Mouse (Mus musculus) embryonic facial prominence, embryonic 11.5 days (tissue): ENCODE measurements at regions not wholly inside any gene's neighbourhood (a gene's known extent, or its start where the extent isn't known, plus 50 kb on each side); places are given as distances from the start of the nearest gene placed in this dataset.

Source experiments
- ATAC-seq: fragments of 200-750 bp; cut with Nextera tagmentation; replicated peaks from 2 replicates; pipeline ENCODE4 v1.8.0; 2017; ENCODE audit warnings: low read depth; ENCODE audit not compliant: insufficient number of reproducible peaks, low FRiP score, low TSS enrichment
- DNase-seq: peaks from one replicate; pipeline ENCODE4 v3.0.0-alpha.2; 2015; ENCODE audit warnings: low spot score
- H3K27ac ChIP-seq: fragments of 300-500 bp; sonication (generic); replicated peaks from 2 replicates; pipeline ENCODE4 v1.5.1; 2014; ENCODE audit warnings: mild to moderate bottlenecking, low read depth, low read length, control low read depth
- H3K27me3 ChIP-seq: fragments of 300-500 bp; sonication (generic); 2 replicates; pipeline ENCODE4 v1.6.1; 2014; ENCODE audit warnings: mild to moderate bottlenecking, low read length, moderate library complexity, mixed read lengths; ENCODE audit not compliant: control insufficient read depth, insufficient read depth
- H3K36me3 ChIP-seq: fragments of 300-500 bp; sonication (generic); replicated peaks from 2 replicates; pipeline ENCODE4 v1.6.1; 2014; ENCODE audit warnings: low read depth, mild to moderate bottlenecking, low read length, moderate library complexity, mixed read lengths; ENCODE audit not compliant: control insufficient read depth, insufficient read depth
- H3K4me1 ChIP-seq: fragments of 300-500 bp; sonication (generic); 2 replicates; pipeline ENCODE4 v1.6.1; 2014; ENCODE audit warnings: low read length, mixed read lengths; ENCODE audit not compliant: control insufficient read depth, insufficient read depth
- H3K4me2 ChIP-seq: fragments of 300-500 bp; sonication (generic); 2 replicates; pipeline ENCODE4 v1.6.1; 2014; ENCODE audit warnings: low read depth, mild to moderate bottlenecking, control low read depth, low read length, moderate library complexity
- H3K4me3 ChIP-seq: fragments of 300-500 bp; sonication (generic); 2 replicates; pipeline ENCODE4 v1.5.1; 2014; ENCODE audit warnings: low read depth, low read length, control low read depth
- H3K9ac ChIP-seq: fragments of 300-500 bp; sonication (generic); replicated peaks from 2 replicates; pipeline ENCODE4 v1.6.1; 2014; ENCODE audit warnings: mild to moderate bottlenecking, control low read depth, low read length
- H3K9me3 ChIP-seq: fragments of 300-500 bp; sonication (generic); replicated peaks from 2 replicates; pipeline ENCODE4 v1.6.1; 2016; ENCODE audit warnings: mild to moderate bottlenecking, low read length, inconsistent platforms, mixed read lengths; ENCODE audit not compliant: control insufficient read depth
- WGBS: fragments of 180-500 bp; shearing (Covaris S2); extraction: QIAGEN DNeasy Blood & Tissue Kit; methylation state at CpG from one replicate; pipeline ENCODE4 v1.1.7; 2014; 5-methylcytosine and 5-hydroxymethylcytosine counted together

DNA sequence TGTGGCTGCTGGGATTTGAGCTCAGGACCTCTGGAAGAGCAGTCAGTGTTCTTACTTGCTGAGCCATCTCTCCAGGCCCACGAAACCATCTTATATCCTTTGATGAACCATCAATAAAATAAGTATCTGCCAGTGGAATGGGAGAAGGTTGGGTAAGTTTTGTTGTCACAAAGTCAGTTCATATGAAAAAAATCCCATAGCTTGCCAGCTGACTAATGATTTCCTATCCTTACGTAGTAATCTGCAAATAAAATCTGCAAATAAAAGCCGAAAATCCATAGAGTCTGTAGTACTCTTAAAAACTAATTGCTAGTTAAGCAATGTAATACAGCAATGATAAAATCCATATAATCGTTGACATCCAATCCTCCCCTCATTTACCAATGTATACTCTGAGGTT lies 50.8 kb upstream of the B3galnt1 start:
- no peak overlapping the region for H3K9ac ChIP-seq
- no peaks in the 10 kb centered on the region for H3K36me3 ChIP-seq
- no peaks in the 10 kb centered on the region for H3K27me3 ChIP-seq
- no peak for DNase-seq
- 92% methylated on average over 4 of the region's 4 CpGs for WGBS
- no peaks in the 10 kb centered on the region for H3K4me1 ChIP-seq
- H3K4me3 ChIP-seq: no peak overlapping the region
- no peak for ATAC-seq
- H3K9me3 ChIP-seq: no peaks in the 10 kb centered on the region
- H3K27ac ChIP-seq: no peak overlapping the region
- no peak overlapping the region for H3K4me2 ChIP-seq
